Mouse (Mus musculus) MEL (cell line): Measurements from ENCODE around the gene Gnl3. TPM values are rescaled to one million over a fixed set of nuclear protein-coding genes. Genes with fewer than 3 reads are reported as not detected.

Experiments used
- DNase-seq: peaks from one replicate; pipeline ENCODE4 v3.0.0; 2011; ENCODE audit warnings: low read depth, low spot score
- H3K27ac ChIP-seq: 2 replicates; pipeline ENCODE4 v1.5.1; 2012; ENCODE audit warnings: low read depth, mild to moderate bottlenecking, control low read depth, low read length, moderate library complexity; ENCODE audit not compliant: control insufficient read depth
- H3K27me3 ChIP-seq, 2 experiments: fragments of 150-350 bp in 1 of 2; sonication (generic) in 1 of 2; 2 replicates each; pipeline ENCODE4 v1.6.1; 2012; ENCODE audit warnings: low read length in 2 of 2, mild to moderate bottlenecking in 2 of 2, improper control_type of control experiment in 1 of 2, moderate library complexity in 1 of 2; ENCODE audit not compliant: insufficient read depth in 2 of 2, control insufficient read depth in 1 of 2
- H3K36me3 ChIP-seq, 2 experiments: 2 replicates each; pipeline ENCODE4 v1.6.1; 2012 to 2014; ENCODE audit warnings: low read length in 2 of 2, improper control_type of control experiment in 1 of 2, inconsistent platforms in 1 of 2, mild to moderate bottlenecking in 1 of 2; ENCODE audit not compliant: insufficient read depth in 2 of 2, control insufficient read depth in 1 of 2
- H3K4me1 ChIP-seq, 2 experiments: fragments of 150-350 bp in 1 of 2; sonication (generic) in 1 of 2; 2 replicates each; pipeline ENCODE4 v1.6.1; 2012; ENCODE audit warnings: low read length in 2 of 2, improper control_type of control experiment in 1 of 2, mild to moderate bottlenecking in 1 of 2; ENCODE audit not compliant: insufficient read depth in 2 of 2, control insufficient read depth in 1 of 2
- H3K4me3 ChIP-seq, 2 experiments: fragments of 150-350 bp in 1 of 2; sonication (generic) in 1 of 2; 2 replicates each; pipeline ENCODE4 v1.5.1; 2012; ENCODE audit warnings: low read depth in 2 of 2, low read length in 2 of 2, mild to moderate bottlenecking in 2 of 2, moderate library complexity in 2 of 2, control low read depth in 1 of 2, improper control_type of control experiment in 1 of 2; ENCODE audit not compliant: control insufficient read depth in 1 of 2, insufficient read depth in 1 of 2
- H3K79me2 ChIP-seq: 2 replicates; pipeline ENCODE4 v1.6.1; 2012; ENCODE audit warnings: mild to moderate bottlenecking, low read length, moderate library complexity; ENCODE audit not compliant: control insufficient read depth, poor library complexity, insufficient read depth
- H3K9ac ChIP-seq: 2 replicates; pipeline ENCODE4 v1.6.1; 2012; ENCODE audit warnings: low read depth, mild to moderate bottlenecking, control low read depth, low read length, moderate library complexity; ENCODE audit not compliant: control insufficient read depth, poor library complexity, severe bottlenecking
- H3K9me3 ChIP-seq: fragments of 150-350 bp; sonication (generic); replicated peaks from 2 replicates; pipeline ENCODE4 v1.6.1; 2012; ENCODE audit warnings: mild to moderate bottlenecking, low read length, improper control_type of control experiment, moderate library complexity; ENCODE audit not compliant: insufficient read depth
- CHD1 ChIP-seq: IDR thresholded peaks from 2 replicates; pipeline ENCODE4 v1.6.1; 2012; ENCODE audit warnings: low read depth, mild to moderate bottlenecking, inconsistent platforms, low read length, improper control_type of control experiment
- CTCF ChIP-seq, 3 experiments: IDR thresholded peaks in 2 of 3; conservative IDR thresholded peaks in 1 of 3; 2 replicates each; pipeline ENCODE4 v1.5.1; 2011 to 2012; ENCODE audit warnings: low read length in 3 of 3, low read depth in 2 of 3, mild to moderate bottlenecking in 2 of 3, improper control_type of control experiment in 1 of 3, inconsistent platforms in 1 of 3, mixed read lengths in 1 of 3, moderate library complexity in 1 of 3; ENCODE audit not compliant: control insufficient read depth in 1 of 3, insufficient read depth in 1 of 3, poor library complexity in 1 of 3, severe bottlenecking in 1 of 3
- ELF1 ChIP-seq: IDR thresholded peaks from 2 replicates; pipeline ENCODE4 v1.6.1; 2014; ENCODE audit warnings: low read depth, mild to moderate bottlenecking, inconsistent platforms, low read length, improper control_type of control experiment, moderate library complexity
- EP300 ChIP-seq, 2 experiments: IDR thresholded peaks; 2 replicates each; pipeline ENCODE4 v1.6.1; 2011; ENCODE audit warnings: improper control_type of control experiment in 2 of 2, low read length in 2 of 2, low read depth in 1 of 2, mild to moderate bottlenecking in 1 of 2
- ETS1 ChIP-seq: IDR thresholded peaks from 2 replicates; pipeline ENCODE4 v1.6.1; 2012; ENCODE audit warnings: low read depth, mild to moderate bottlenecking, inconsistent platforms, low read length, improper control_type of control experiment, moderate library complexity
- GATA1 ChIP-seq: IDR thresholded peaks from 2 replicates; pipeline ENCODE4 v1.6.1; 2011; ENCODE audit warnings: low read depth, low read length, improper control_type of control experiment
- JUND ChIP-seq: IDR thresholded peaks from 2 replicates; pipeline ENCODE4 v1.6.1; 2011; ENCODE audit warnings: low read depth, mild to moderate bottlenecking, improper control_type of control experiment, low read length
- MXI1 ChIP-seq: IDR thresholded peaks from 2 replicates; pipeline ENCODE4 v1.6.1; 2011; ENCODE audit warnings: mild to moderate bottlenecking, low read depth, low read length, improper control_type of control experiment
- MYC ChIP-seq: IDR thresholded peaks from 2 replicates; pipeline ENCODE4 v1.6.1; 2011; ENCODE audit warnings: low read depth, mild to moderate bottlenecking, low read length, improper control_type of control experiment, moderate library complexity
- POLR2AphosphoS5 ChIP-seq: IDR thresholded peaks from 2 replicates; pipeline ENCODE4 v1.6.1; 2012; ENCODE audit warnings: low read depth, borderline replicate concordance, mild to moderate bottlenecking, inconsistent platforms, low read length, moderate library complexity, mixed read lengths
- RAD21 ChIP-seq: IDR thresholded peaks from 2 replicates; pipeline ENCODE4 v1.6.1; 2011; ENCODE audit warnings: mild to moderate bottlenecking, low read depth, low read length, improper control_type of control experiment
- SMC3 ChIP-seq: IDR thresholded peaks from 2 replicates; pipeline ENCODE4 v1.6.1; 2011; ENCODE audit warnings: low read depth, low read length, improper control_type of control experiment
- TAL1 ChIP-seq: IDR thresholded peaks from 2 replicates; pipeline ENCODE4 v1.6.1; 2012; ENCODE audit warnings: mild to moderate bottlenecking, inconsistent platforms, low read length, moderate library complexity, mixed read lengths
- TBP ChIP-seq: IDR thresholded peaks from 2 replicates; pipeline ENCODE4 v1.8.0; 2011; ENCODE audit warnings: low read depth, low read length, improper control_type of control experiment
- TCF12 ChIP-seq: IDR thresholded peaks from 2 replicates; pipeline ENCODE4 v1.6.1; 2014; ENCODE audit warnings: low read depth, mild to moderate bottlenecking, inconsistent platforms, low read length, improper control_type of control experiment, moderate library complexity
- USF1 ChIP-seq: IDR thresholded peaks from 2 replicates; pipeline ENCODE4 v1.6.1; 2014; ENCODE audit warnings: low read depth, mild to moderate bottlenecking, inconsistent platforms, low read length, improper control_type of control experiment, moderate library complexity
- USF2 ChIP-seq, 2 experiments: IDR thresholded peaks; 2 replicates each; pipeline ENCODE4 v1.6.1; 2011 to 2012; ENCODE audit warnings: improper control_type of control experiment in 2 of 2, low read length in 2 of 2, borderline replicate concordance in 1 of 2, inconsistent platforms in 1 of 2, low read depth in 1 of 2, mild to moderate bottlenecking in 1 of 2; ENCODE audit not compliant: insufficient read depth in 1 of 2
- ZKSCAN1 ChIP-seq: IDR thresholded peaks from 2 replicates; pipeline ENCODE4 v1.6.1; 2012; ENCODE audit warnings: low read depth, mild to moderate bottlenecking, inconsistent platforms, low read length, improper control_type of control experiment, moderate library complexity
- ZMIZ1 ChIP-seq: IDR thresholded peaks from 2 replicates; pipeline ENCODE4 v1.6.1; 2012; ENCODE audit warnings: low read depth, mild to moderate bottlenecking, inconsistent platforms, low read length, improper control_type of control experiment, moderate library complexity
- ZNF384 ChIP-seq: IDR thresholded peaks from 2 replicates; pipeline ENCODE4 v1.6.1; 2012; ENCODE audit warnings: low read depth, mild to moderate bottlenecking, inconsistent platforms, low read length, improper control_type of control experiment
- polyA plus RNA-seq, 2 experiments: library from polyadenylated mRNA; stranded (reverse) in 1 of 2; unstranded in 1 of 2; fragments of >175 nt in 1 of 2; fragments of >200 nt in 1 of 2; gene quantifications; 2 replicates each; pipeline versions ENCODE4 v1.2.1 to v1.2.4; 2012; ENCODE audit warnings: low replicate concordance in 2 of 2, low read depth in 1 of 2; ENCODE audit not compliant: insufficient read length in 2 of 2, insufficient read depth in 1 of 2, missing spikeins in 1 of 2
- total RNA-seq: library from RNA; depleted of rRNA; stranded (reverse); fragments of 300-350 nt; gene quantifications from 2 replicates; pipeline ENCODE4 v1.2.3, GENCODE M21; 2012

Gnl3 gene
- total and polyA plus RNA-seq, 3 experiments, result 151 to 332 (median 257) TPM

GRCm38 (mm10) chr14:31025785-31026184 is 6.8 kb upstream of the Gnl3 start:
- H3K9me3 ChIP-seq, result no peaks in the 10 kb centered on the region
- H3K4me3 ChIP-seq, result no peak overlapping the region
- peak; percentile 69 for DNase-seq
- peaks cover under 1 to 5% of the 10 kb centered on the region in 2 experiments; a peak in 1 of 4 replicates for H3K4me1 ChIP-seq
- H3K27me3 ChIP-seq, result no peaks in the 10 kb centered on the region
- TF ChIP-seq ZMIZ1 (no peak), TBP (no peak), EP300 (IDR thresholded peaks at IDR 0.05; ENCODE audit: low read depth in 1 of 2, low read length in 2 of 2) (no peak), ELF1 (no peak), MXI1 (no peak), USF2 (IDR thresholded peaks at IDR 0.05; ENCODE audit: borderline replicate concordance in 1 of 2, insufficient read depth in 1 of 2, low read depth in 1 of 2, low read length in 2 of 2) (no peak; a peak in 1 of 4 replicates), USF1 (peak; percentile 85), MYC (peak; percentile 77), RAD21 (peak; percentile 23), POLR2AphosphoS5 (no peak), ETS1 (no peak), GATA1 (0 out of 2 replicates have a peak, but pooled peaks have one; percentile 18), CTCF (IDR thresholded peaks at IDR 0.05 in 2 of 3, conservative IDR thresholded peaks at IDR 0.05 in 1 of 3; ENCODE audit: control insufficient read depth in 1 of 3, insufficient read depth in 1 of 3, low read depth in 2 of 3, low read length in 3 of 3, poor library complexity in 1 of 3, severe bottlenecking in 1 of 3) (peak; percentile 40 to 53 (median 45); a peak in 5 of 6 replicates), SMC3 (0 out of 2 replicates have a peak, but pooled peaks have one; percentile 9), TCF12 (no peak), JUND (peak; percentile 45; the same call in 1 of the 2 replicates)
- H3K27ac ChIP-seq, result no peak overlapping the region
- H3K79me2 ChIP-seq, result peaks cover 9% of the 10 kb centered on the region
- peaks cover 14 to 31% of the 10 kb centered on the region in 2 experiments for H3K36me3 ChIP-seq
- no peak overlapping the region for H3K9ac ChIP-seq

GRCm38 (mm10) chr14:31022579-31022978 is 3.6 kb upstream of the Gnl3 start:
- no peaks in the 10 kb centered on the region for H3K9me3 ChIP-seq
- H3K4me3 ChIP-seq, result no peak overlapping the region
- no peak overlapping the region for H3K27ac ChIP-seq
- H3K4me1 ChIP-seq, result peaks cover 10 to 11% of the 10 kb centered on the region in 2 experiments; a peak in 3 of 4 replicates
- peaks cover 11 to 22% of the 10 kb centered on the region in 2 experiments for H3K36me3 ChIP-seq
- no peak for DNase-seq
- H3K27me3 ChIP-seq, result no peaks in the 10 kb centered on the region
- H3K79me2 ChIP-seq, result peaks cover 33% of the 10 kb centered on the region
- H3K9ac ChIP-seq, result no peak overlapping the region
- TF ChIP-seq ZNF384 (no peak), ZKSCAN1 (no peak), CHD1 (no peak), TAL1 (no peak), TBP (no peak)
